In genomic region chr5:135950710-135951412, GRCm38 (mm10) we compare ENCODE assay signal across 13 mouse cellular contexts. TPM values are rescaled to one million over a fixed set of nuclear protein-coding genes. Genes with fewer than 3 reads are reported as not detected.
DNase-seq lines count a peak whose midpoint lies in the region; ATAC-seq and TF ChIP-seq lines count a peak whose summit lies in the region.
"Had no signal": no experiment of that assay in that cellular context is flagged by ENCODE, and none has a peak within 500 bp of the region (broad histone marks: within the 10 kb centered on the region; RNA-seq: fewer than 3 reads in every experiment).

No protein-coding gene starts in this region.

- 71% methylated on average over 11 of the region's 11 CpGs for WGBS in lung, adult 2 months

- H3K4me3 ChIP-seq in lung, adult 2 months (replicated peaks; ENCODE audit: extremely low read depth, low read depth, low read length): no peak overlapping the region
- H3K4me3 ChIP-seq: midbrain, embryonic 12.5 days had no signal

- TF ChIP-seq POLR2A in lung, adult 2 months (IDR thresholded peaks at IDR 0.05; ENCODE audit: borderline replicate concordance, extremely low read depth, low read depth, low read length): no peak

- ATAC-seq in monocyte, adult 5-6 weeks (replicated peaks; ENCODE audit: insufficient number of reproducible peaks, low FRiP score, low TSS enrichment, poor library complexity, severe bottlenecking): peak; percentile 37; the same call in 1 of the 2 replicates
- ATAC-seq in inflammation-experienced regulatory T-cells, adult 6 months: no peak

- DNase-seq in lung, adult 18-20 months: peak; percentile 28
- DNase-seq in lung, adult 2 months: no peak
- peak; percentile 70 for DNase-seq in ZHBTc4 (ENCODE audit: low read depth, low spot score)
- DNase-seq in fibroblast of lung, adult 2 months (ENCODE audit: low read depth): peak; percentile 63
- no peak for DNase-seq in cerebellum, postnatal 14 days
- no peak for DNase-seq in kidney, adult 8-10 months
- DNase-seq: gastrocnemius, postnatal 14 days; thymus, postnatal 14 days had no signal

- TF ChIP-seq CTCF in lung, adult 2 months (IDR thresholded peaks at IDR 0.05; ENCODE audit: insufficient read depth, low read length): no peak

- H3K4me1 ChIP-seq in lung, adult 2 months (ENCODE audit: control insufficient read depth, insufficient read depth, low read length): no peaks in the 10 kb centered on the region

RNA-seq across cellular contexts. Expression of gene Ywhag, which starts 16.4 kb away (rescaled TPM):
- 66.2 and 80.3 TPM in 2 replicates for polyA plus RNA-seq in lung, adult 2 months (2012; rRNA removed)
- 86.4 to 119 TPM (median 100 TPM) in 3 replicates for total RNA-seq in monocyte, adult 5-6 weeks (2017)
- polyA plus RNA-seq in inflammation-experienced regulatory T-cells, adult 6 months (2017; shearing (Covaris generic)): 10 to 100 TPM; 29.8 to 46.2 (median 37.0) TPM

RNA-seq across cellular contexts. Expression of gene Ssc4d, which starts 23.5 kb away (rescaled TPM):
- 3.6 and 3.9 TPM in 2 replicates for polyA plus RNA-seq in lung, adult 2 months (2012; rRNA removed)
- total RNA-seq in monocyte, adult 5-6 weeks (2017): 1.5 to 1.9 TPM in 2 of 3 replicates, not detected in the other
- polyA plus RNA-seq in inflammation-experienced regulatory T-cells, adult 6 months (2017; shearing (Covaris generic)): 1 to 10 TPM; 1.0 to 2.0 (median 1.4) TPM

RNA-seq across cellular contexts. Expression of gene Zp3, which starts 29.0 kb away (rescaled TPM):
- 0.08 TPM in 1 of 2 replicates, not detected in the other for polyA plus RNA-seq in lung, adult 2 months (2012; rRNA removed)
- total RNA-seq in monocyte, adult 5-6 weeks (2017): not detected in 3 replicates
- not detected for polyA plus RNA-seq in inflammation-experienced regulatory T-cells, adult 6 months (2017; shearing (Covaris generic))
- total RNA-seq: gastrocnemius, postnatal 14 days; left cerebral cortex, postnatal 14 days had no signal
- polyA plus RNA-seq: intestine, embryonic 14.5 days; midbrain, embryonic 12.5 days had no signal

RNA-seq across cellular contexts. Expression of gene Dtx2, which starts 43.7 kb away (rescaled TPM):
- polyA plus RNA-seq in lung, adult 2 months (2012; rRNA removed): 23.9 and 29.9 TPM in 2 replicates
- 5.4 to 11.2 TPM (median 6.8 TPM) in 3 replicates for total RNA-seq in monocyte, adult 5-6 weeks (2017)
- polyA plus RNA-seq in inflammation-experienced regulatory T-cells, adult 6 months (2017; shearing (Covaris generic)): 10 to 100 TPM in 1 of 3 experiments, 1 to 10 TPM in 2; 8.5 to 10.8 (median 9.1) TPM

Comparison
In these comparisons a context has a peak if more than half of its experiments do, and no peak if none do; other contexts are left out.
1. DNase-seq: peak in lung, adult 18-20 months (2 of 2), ZHBTc4 (single experiment) and fibroblast of lung, adult 2 months (single experiment); none in lung, adult 2 months (single experiment), cerebellum, postnatal 14 days (0 of 2) and kidney, adult 8-10 months (0 of 2).